Mouse (Mus musculus): ENCODE results near the gene Usp6nl. TPM values are rescaled to one million over a fixed set of nuclear protein-coding genes. Genes with fewer than 3 reads are reported as not detected.

Gene Usp6nl
- total and polyA plus RNA-seq, 2 experiments from 2014 or later, result 5.7 to 16.7 TPM

- ATAC-seq (ENCODE audit: low FRiP score), result no peak
- Histone ChIP-seq H3K27me3 (ENCODE audit: insufficient read depth, low read length) (no peaks in the 10 kb centered on the region), H3K9ac (replicated peaks; ENCODE audit: low read length, poor library complexity, severe bottlenecking) (no peak overlapping the region), H3K9me3 (ENCODE audit: low read length) (no peaks in the 10 kb centered on the region), H3K4me3 (ENCODE audit: low read depth, low read length) (no peak overlapping the region), H3K4me1 (ENCODE audit: insufficient read depth, low read length) (no peaks in the 10 kb centered on the region), H3K36me3 (ENCODE audit: insufficient read depth, low read length) (no peaks in the 10 kb centered on the region), H3K4me2 (ENCODE audit: low read depth, low read length, poor library complexity, severe bottlenecking) (no peak overlapping the region), H3K27ac (ENCODE audit: low read depth, low read length) (no peak overlapping the region)
- no peak for TF ChIP-seq CTCF (IDR thresholded peaks at IDR 0.05)
- 91% methylated on average over 6 of the region's 6 CpGs for WGBS
- DNase-seq (ENCODE audit: low spot score), result no peak
Observed at GRCm38 (mm10) chr2:6367497-6367896, 45.0 kb downstream of the Usp6nl start.

- DNase-seq (ENCODE audit: low spot score), result no peak
- TF ChIP-seq CTCF (IDR thresholded peaks at IDR 0.05), result no peak
Observed at GRCm38 (mm10) chr2:6374216-6374615, 51.7 kb downstream of the Usp6nl start.

GRCm38 (mm10) chr2:6376071-6376470 lies 53.6 kb downstream of the Usp6nl start:
- Histone ChIP-seq H3K27ac (ENCODE audit: low read depth, low read length) (no peak overlapping the region), H3K4me1 (ENCODE audit: insufficient read depth, low read length) (no peaks in the 10 kb centered on the region), H3K27me3 (ENCODE audit: insufficient read depth, low read length) (no peaks in the 10 kb centered on the region), H3K4me3 (ENCODE audit: low read depth, low read length) (no peak overlapping the region), H3K9ac (replicated peaks; ENCODE audit: low read length, poor library complexity, severe bottlenecking) (no peak overlapping the region), H3K9me3 (ENCODE audit: low read length) (no peaks in the 10 kb centered on the region), H3K36me3 (ENCODE audit: insufficient read depth, low read length) (no peaks in the 10 kb centered on the region), H3K4me2 (ENCODE audit: low read depth, low read length, poor library complexity, severe bottlenecking) (no peak overlapping the region)
- 81% methylated on average over 8 of the region's 8 CpGs for WGBS
- ATAC-seq (ENCODE audit: low FRiP score), result no peak
- no peak for TF ChIP-seq CTCF (IDR thresholded peaks at IDR 0.05)
- DNase-seq (ENCODE audit: low spot score), result no peak

More at GRCm38 (mm10) chr2:6374216-6374615, 51.7 kb downstream of the Usp6nl start:
- Histone ChIP-seq H3K4me3 (ENCODE audit: low read depth, low read length) (no peak overlapping the region; the same call in 1 of the 2 replicates), H3K27me3 (ENCODE audit: insufficient read depth, low read length) (no peaks in the 10 kb centered on the region), H3K9ac (replicated peaks; ENCODE audit: low read length, poor library complexity, severe bottlenecking) (no peak overlapping the region), H3K9me3 (ENCODE audit: low read length) (no peaks in the 10 kb centered on the region), H3K4me1 (ENCODE audit: insufficient read depth, low read length) (no peaks in the 10 kb centered on the region), H3K27ac (ENCODE audit: low read depth, low read length) (no peak overlapping the region), H3K36me3 (ENCODE audit: insufficient read depth, low read length) (no peaks in the 10 kb centered on the region), H3K4me2 (ENCODE audit: low read depth, low read length, poor library complexity, severe bottlenecking) (no peak overlapping the region)
- WGBS, result 52% methylated on average over 14 of the region's 14 CpGs
- ATAC-seq (ENCODE audit: low FRiP score), result no peak

GRCm38 (mm10) chr2:6376941-6377340 lies 54.5 kb downstream of the Usp6nl start:
- H3K4me2 ChIP-seq (ENCODE audit: low read depth, low read length, poor library complexity, severe bottlenecking), result no peak overlapping the region
- no peaks in the 10 kb centered on the region for H3K4me1 ChIP-seq (ENCODE audit: insufficient read depth, low read length)
- DNase-seq (ENCODE audit: low spot score) (no peak), ATAC-seq (ENCODE audit: low FRiP score) (no peak)
- H3K4me3 ChIP-seq (ENCODE audit: low read depth, low read length), result no peak overlapping the region
- no peak overlapping the region for H3K27ac ChIP-seq (ENCODE audit: low read depth, low read length)
- no peaks in the 10 kb centered on the region for H3K27me3 ChIP-seq (ENCODE audit: insufficient read depth, low read length)
- no peak for TF ChIP-seq CTCF (IDR thresholded peaks at IDR 0.05)
- no peaks in the 10 kb centered on the region for H3K36me3 ChIP-seq (ENCODE audit: insufficient read depth, low read length)
- no peak overlapping the region for H3K9ac ChIP-seq (replicated peaks; ENCODE audit: low read length, poor library complexity, severe bottlenecking)
- no peaks in the 10 kb centered on the region for H3K9me3 ChIP-seq (ENCODE audit: low read length)
- 79% methylated on average over 4 of the region's 4 CpGs for WGBS

GRCm38 (mm10) chr2:6378590-6379205 lies 56.2 kb downstream of the Usp6nl start:
- no peak for DNase-seq (ENCODE audit: low spot score)
- Histone ChIP-seq H3K27ac (ENCODE audit: low read depth, low read length) (no peak overlapping the region), H3K9ac (replicated peaks; ENCODE audit: low read length, poor library complexity, severe bottlenecking) (no peak overlapping the region), H3K27me3 (ENCODE audit: insufficient read depth, low read length) (no peaks in the 10 kb centered on the region), H3K36me3 (ENCODE audit: insufficient read depth, low read length) (no peaks in the 10 kb centered on the region), H3K4me2 (ENCODE audit: low read depth, low read length, poor library complexity, severe bottlenecking) (no peak overlapping the region), H3K4me3 (ENCODE audit: low read depth, low read length) (no peak overlapping the region), H3K9me3 (ENCODE audit: low read length) (no peaks in the 10 kb centered on the region), H3K4me1 (ENCODE audit: insufficient read depth, low read length) (no peaks in the 10 kb centered on the region)
- no peak for ATAC-seq (ENCODE audit: low FRiP score)
- 86% methylated on average over 8 of the region's 8 CpGs for WGBS
- TF ChIP-seq CTCF (IDR thresholded peaks at IDR 0.05), result no peak

- no peak overlapping the region for H3K9ac ChIP-seq (replicated peaks; ENCODE audit: low read length, poor library complexity, severe bottlenecking)
- H3K9me3 ChIP-seq (ENCODE audit: low read length), result no peaks in the 10 kb centered on the region
- DNase-seq (ENCODE audit: low spot score) (no peak), ATAC-seq (ENCODE audit: low FRiP score) (no peak)
- no peaks in the 10 kb centered on the region for H3K4me1 ChIP-seq (ENCODE audit: insufficient read depth, low read length)
- H3K4me3 ChIP-seq (ENCODE audit: low read depth, low read length), result no peak overlapping the region
- H3K27me3 ChIP-seq (ENCODE audit: insufficient read depth, low read length), result no peaks in the 10 kb centered on the region
- no peak overlapping the region for H3K27ac ChIP-seq (ENCODE audit: low read depth, low read length)
- H3K36me3 ChIP-seq (ENCODE audit: insufficient read depth, low read length), result no peaks in the 10 kb centered on the region
- no peak overlapping the region for H3K4me2 ChIP-seq (ENCODE audit: low read depth, low read length, poor library complexity, severe bottlenecking)
- 89% methylated on average over 8 of the region's 8 CpGs for WGBS
- TF ChIP-seq CTCF (IDR thresholded peaks at IDR 0.05), result no peak
Observed at GRCm38 (mm10) chr2:6379731-6380212, 57.3 kb downstream of the Usp6nl start.
